Comparison of ENCODE assay signal across 12 mouse cellular contexts in genomic region chr3:135726023-135726422, GRCm38 (mm10). TPM values are rescaled to one million over a fixed set of nuclear protein-coding genes. Genes with fewer than 3 reads are reported as not detected.
DNase-seq lines count a peak whose midpoint lies in the region; ATAC-seq lines count a peak whose summit lies in the region.
"Had no signal": no experiment of that assay in that cellular context is flagged by ENCODE, and none has a peak within 500 bp of the region (broad histone marks: within the 10 kb centered on the region; RNA-seq: fewer than 3 reads in every experiment).

No protein-coding gene starts in this region.

- H3K4me3 ChIP-seq in neural tube, embryonic 13.5 days: no peak overlapping the region
- H3K4me3 ChIP-seq: embryonic facial prominence, embryonic 12.5 days; limb, embryonic 15.5 days; myocyte had no signal

- 63% methylated on average over 15 of the region's 15 CpGs for WGBS in neural tube, embryonic 13.5 days

- H3K4me1 ChIP-seq in neural tube, embryonic 13.5 days (replicated peaks): peaks cover 4% of the 10 kb centered on the region; the same call in 1 of the 2 replicates
- H3K4me1 ChIP-seq: embryonic facial prominence, embryonic 12.5 days; limb, embryonic 15.5 days had no signal

- DNase-seq in left cerebral cortex, postnatal 14 days (ENCODE audit: low spot score in 2 of 2): peak; percentile 9 to 28
- DNase-seq in left cerebral cortex, postnatal 25 days (ENCODE audit: low spot score in 2 of 2): no peak
- DNase-seq in brain, adult 2 months (ENCODE audit: low read depth, low spot score): peak; percentile 34
- DNase-seq in cerebellum, adult 9-10 months: peak; percentile 20
- no peak for DNase-seq in adrenal gland, adult 8-10 months
- DNase-seq in heart, adult 9 months (ENCODE audit: low spot score in 2 of 2): no peak
- DNase-seq: heart, adult 18-20 months had no signal

- 0 out of 2 replicates have a peak, but pooled peaks have one; percentile 20 for ATAC-seq in neural tube, embryonic 13.5 days (ENCODE audit: low read depth)
- ATAC-seq: lung, postnatal 0 days had no signal

- no peaks in the 10 kb centered on the region for H3K27me3 ChIP-seq in neural tube, embryonic 13.5 days
- H3K27me3 ChIP-seq: embryonic facial prominence, embryonic 12.5 days; limb, embryonic 15.5 days had no signal

- H3K9ac ChIP-seq in neural tube, embryonic 13.5 days: no peak overlapping the region
- H3K9ac ChIP-seq: embryonic facial prominence, embryonic 12.5 days; limb, embryonic 15.5 days had no signal

- no peak overlapping the region for H3K27ac ChIP-seq in neural tube, embryonic 13.5 days (replicated peaks)
- H3K27ac ChIP-seq: embryonic facial prominence, embryonic 12.5 days; limb, embryonic 15.5 days had no signal

- intact Hi-C loops in left cerebral cortex, postnatal 14 days (cut with DNase I): no loop called here
- intact Hi-C loops in left cerebral cortex, postnatal 25 days (cut with DNase I): loop anchor here (5.0 kb wide), 1 partner anchor 169 kb away; no protein-coding TSS in a partner anchor

- H3K9me3 ChIP-seq in neural tube, embryonic 13.5 days: no peaks in the 10 kb centered on the region
- H3K9me3 ChIP-seq: embryonic facial prominence, embryonic 12.5 days; limb, embryonic 15.5 days had no signal

- H3K36me3 ChIP-seq in neural tube, embryonic 13.5 days: no peaks in the 10 kb centered on the region
- H3K36me3 ChIP-seq: embryonic facial prominence, embryonic 12.5 days; limb, embryonic 15.5 days had no signal

- H3K4me2 ChIP-seq in neural tube, embryonic 13.5 days: no peak overlapping the region
- H3K4me2 ChIP-seq: embryonic facial prominence, embryonic 12.5 days; limb, embryonic 15.5 days had no signal

RNA-seq across cellular contexts. Expression of gene Nfkb1, which starts 34.7 kb away (rescaled TPM):
- 10 to 100 TPM; 17.2 to 18.1 TPM for total RNA-seq in left cerebral cortex, postnatal 14 days (2021)
- 10 to 100 TPM; 17.7 to 20.2 TPM for total RNA-seq in left cerebral cortex, postnatal 25 days (2021)
- polyA plus RNA-seq in neural tube, embryonic 13.5 days (2015; fragmentation: Nextera tagmentation; extraction: Ambion mirVana): 7.8 and 8.4 TPM in 2 replicates
- 10 to 100 TPM; 55.7 to 60.5 (median 58.6) TPM for total RNA-seq in adrenal gland, adult 8-10 months (2022)

Comparison
In these comparisons a context has a peak if more than half of its experiments do, and no peak if none do; other contexts are left out.
1. DNase-seq: peak in left cerebral cortex, postnatal 14 days (2 of 2), brain, adult 2 months (single experiment) and cerebellum, adult 9-10 months (single experiment); none in left cerebral cortex, postnatal 25 days (0 of 2), adrenal gland, adult 8-10 months (single experiment) and heart, adult 9 months (0 of 2).